Mouse (Mus musculus) small intestine, adult 2 months (tissue): ENCODE measurements around the gene Uqcc2. TPM values are rescaled to one million over a fixed set of nuclear protein-coding genes. Genes with fewer than 3 reads are reported as not detected.
A peak's percentile ranks its signal among the peaks of the same experiment; 100 is the strongest.

Experiments
- H3K27ac ChIP-seq: fragments of 200-500 bp; 2 replicates; pipeline ENCODE4 v1.5.1; 2012; ENCODE audit warnings: low read depth, low read length, control low read depth, inconsistent platforms; ENCODE audit not compliant: insufficient read depth
- H3K27me3 ChIP-seq: fragments of 200-500 bp; 2 replicates; pipeline ENCODE4 v1.6.1; 2012; ENCODE audit warnings: mild to moderate bottlenecking, moderate library complexity, low read length, inconsistent platforms; ENCODE audit not compliant: control insufficient read depth, insufficient read depth
- H3K36me3 ChIP-seq: fragments of 200-500 bp; 2 replicates; pipeline ENCODE4 v1.6.1; 2012; ENCODE audit warnings: mild to moderate bottlenecking, low read length, control low read depth, inconsistent platforms; ENCODE audit not compliant: control insufficient read depth, insufficient read depth
- H3K4me1 ChIP-seq: fragments of 200-500 bp; 2 replicates; pipeline ENCODE4 v1.6.1; 2012; ENCODE audit warnings: low read length, inconsistent platforms, mixed read lengths; ENCODE audit not compliant: control insufficient read depth, insufficient read depth, insufficient read length
- H3K4me3 ChIP-seq: fragments of 200-500 bp; 2 replicates; pipeline ENCODE4 v1.5.1; 2012; ENCODE audit warnings: low read depth, mild to moderate bottlenecking, control low read depth, inconsistent platforms, low read length, moderate library complexity
- CTCF ChIP-seq: fragments of 200-500 bp; IDR thresholded peaks from 2 replicates; pipeline ENCODE4 v1.5.1; 2012; ENCODE audit warnings: low read depth, mild to moderate bottlenecking, control low read depth, inconsistent platforms, low read length, moderate library complexity, mixed read lengths; ENCODE audit not compliant: insufficient replicate concordance, insufficient read length; ENCODE audit errors: extremely low read depth
- POLR2A ChIP-seq: fragments of 200-500 bp; IDR thresholded peaks from 2 replicates; pipeline ENCODE4 v1.6.1; 2012; ENCODE audit warnings: low read depth, mild to moderate bottlenecking, control low read depth, inconsistent platforms, low read length, moderate library complexity
- WGBS: fragments of 180-500 bp; shearing (Covaris S2); methylation state at CpG from one replicate; pipeline ENCODE4 v1.1.7; 2018; 5-methylcytosine and 5-hydroxymethylcytosine counted together
- polyA plus RNA-seq: library from polyadenylated mRNA; depleted of rRNA; stranded (reverse); fragments of >200 nt; gene quantifications from 2 replicates; pipeline ENCODE4 v1.2.3, GENCODE M21; 2012; rRNA removed

Gene Uqcc2
- polyA plus RNA-seq, 1 experiment, result 103 TPM

- Histone ChIP-seq H3K36me3 (peaks cover 19% of the 10 kb centered on the region), H3K4me3 (no peak overlapping the region), H3K4me1 (peaks cover 31% of the 10 kb centered on the region), H3K27me3 (no peaks in the 10 kb centered on the region), H3K27ac (peak overlapping the region; percentile 42)
- 71% methylated on average over 17 of the region's 17 CpGs for WGBS
- TF ChIP-seq POLR2A (no peak), CTCF (no peak)
Measured at GRCm38 (mm10) chr17:27074849-27075745, 58.6 kb downstream of the Uqcc2 start.

DNA sequence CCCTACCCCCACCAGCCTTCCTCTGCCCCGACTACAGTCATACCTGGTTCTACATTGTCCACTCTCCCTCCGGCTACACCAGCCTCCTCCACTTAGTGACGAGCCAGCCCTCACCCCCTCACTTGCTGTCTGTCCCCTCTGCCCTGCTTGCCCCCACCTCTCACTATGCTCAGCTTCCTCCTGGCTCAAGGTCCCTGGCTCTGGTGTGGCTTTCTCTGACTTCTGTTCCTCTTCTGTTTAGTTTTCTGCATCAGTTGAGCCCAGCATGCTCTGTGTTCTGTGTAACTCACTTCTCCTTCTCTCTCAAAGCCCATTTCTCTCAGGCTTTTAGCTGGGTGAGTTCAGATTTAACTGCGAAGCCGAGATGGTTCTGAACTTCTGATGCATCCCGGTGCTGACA lies 59.5 kb downstream of the Uqcc2 start:
- no peak for TF ChIP-seq CTCF
- TF ChIP-seq POLR2A, result no peak
- Histone ChIP-seq H3K4me3 (no peak overlapping the region), H3K4me1 (peaks cover 34% of the 10 kb centered on the region), H3K27ac (peak overlapping the region; percentile 8; the same call in 1 of the 2 replicates), H3K36me3 (peaks cover 19% of the 10 kb centered on the region), H3K27me3 (no peaks in the 10 kb centered on the region)
- 71% methylated on average over 6 of the region's 6 CpGs for WGBS

GRCm38 (mm10) chr17:27073778-27074177 lies 59.9 kb downstream of the Uqcc2 start:
- Histone ChIP-seq H3K4me3 (no peak overlapping the region), H3K36me3 (peaks cover 19% of the 10 kb centered on the region), H3K4me1 (peaks cover 35% of the 10 kb centered on the region), H3K27ac (peak overlapping the region; percentile 40; the same call in 1 of the 2 replicates), H3K27me3 (no peaks in the 10 kb centered on the region)
- 32% methylated on average over 9 of the region's 9 CpGs for whole genome bisulfite sequencing
- TF ChIP-seq POLR2A (no peak), CTCF (no peak)

DNA sequence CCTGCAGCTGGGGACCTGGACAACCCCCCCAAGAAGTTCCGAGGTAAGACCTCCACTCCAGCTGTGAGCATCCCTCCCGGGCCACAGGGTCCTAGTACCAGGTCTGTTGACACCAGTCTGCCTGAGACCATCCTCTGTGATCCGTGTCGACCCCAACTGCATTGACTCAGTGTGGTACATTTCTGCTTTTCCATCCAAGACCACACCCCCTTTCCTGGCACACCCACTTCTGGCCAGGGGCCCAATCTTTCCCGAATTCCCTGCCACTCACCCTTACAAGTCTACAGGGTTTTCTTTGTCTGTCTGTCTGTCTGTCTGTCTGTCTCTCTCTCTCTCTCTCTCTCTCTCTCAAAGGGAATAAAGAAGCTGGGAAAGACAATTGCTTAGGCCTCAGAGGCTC lies 60.6 kb downstream of the Uqcc2 start:
- Histone ChIP-seq H3K27ac (no peak overlapping the region), H3K36me3 (peaks cover 19% of the 10 kb centered on the region), H3K4me3 (no peak overlapping the region), H3K27me3 (no peaks in the 10 kb centered on the region), H3K4me1 (peaks cover 35% of the 10 kb centered on the region)
- WGBS, result 58% methylated on average over 5 of the region's 5 CpGs
- TF ChIP-seq CTCF (no peak), POLR2A (no peak)

Other genes with a start within 250 kb of the Uqcc2 start
- 2.5 and 3.7 TPM in 2 replicates for gene Kifc5b, start 216.8 kb downstream of the Uqcc2 start, polyA plus RNA-seq
- 35.6 and 67.1 TPM in 2 replicates for gene Phf1, start 200.9 kb downstream of the Uqcc2 start, polyA plus RNA-seq
- gene Cuta, start 194.3 kb downstream of the Uqcc2 start, polyA plus RNA-seq, result 83.4 and 151 TPM in 2 replicates
- gene Syngap1, start 192.7 kb downstream of the Uqcc2 start, polyA plus RNA-seq, result 5.8 and 8.6 TPM in 2 replicates
- gene Zbtb9, start 160.7 kb downstream of the Uqcc2 start, polyA plus RNA-seq, result 4.7 and 9.1 TPM in 2 replicates
- gene Bak1, start 104.9 kb downstream of the Uqcc2 start, polyA plus RNA-seq, result 113 and 265 TPM in 2 replicates
- gene Itpr3, start 76.6 kb downstream of the Uqcc2 start, polyA plus RNA-seq, result 46.1 and 66.7 TPM in 2 replicates
- gene Ip6k3, start 33.9 kb upstream of the Uqcc2 start, polyA plus RNA-seq, result 0.08 TPM in 1 of 2 replicates, not detected in the other
- gene Lemd2, start 70.6 kb upstream of the Uqcc2 start, polyA plus RNA-seq, result 46.6 and 92.0 TPM in 2 replicates